ENCODE assay signal across 9 mouse cellular contexts in the genomic region with DNA sequence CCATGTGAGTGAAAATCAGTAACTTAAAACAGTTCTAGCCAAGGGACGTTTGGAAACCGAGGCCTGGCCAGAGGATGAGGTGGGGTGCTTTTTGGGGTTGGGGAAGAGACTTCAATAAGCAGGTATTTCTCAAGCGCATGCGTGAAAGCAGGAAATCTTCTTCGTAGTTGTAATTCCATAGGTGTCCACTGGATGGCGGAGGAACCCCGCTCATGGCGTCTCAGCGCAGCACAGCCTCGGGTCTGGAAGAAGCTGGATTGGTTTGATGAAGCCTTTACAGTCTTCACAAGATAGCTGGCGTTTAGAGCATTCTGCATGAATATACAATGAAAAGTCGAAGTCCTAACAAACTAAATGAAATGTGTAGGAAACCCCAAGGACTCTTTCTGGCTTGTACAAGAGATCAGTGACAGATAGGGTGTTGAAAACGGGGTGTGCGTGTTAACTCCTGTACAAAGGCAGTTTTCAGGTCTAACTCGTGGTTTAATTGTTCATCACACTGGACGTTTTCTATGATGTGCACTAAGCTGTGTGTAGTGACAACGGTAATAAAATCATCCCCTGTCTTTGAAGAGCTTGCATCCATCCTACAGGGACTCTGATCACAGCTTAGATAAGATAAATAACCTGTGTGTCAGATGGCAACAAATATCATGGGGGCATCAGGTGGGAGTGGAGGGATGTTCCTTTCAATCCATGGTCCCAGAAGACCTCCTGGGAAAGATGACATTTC.
DNase-seq lines count a peak whose midpoint lies in the region; ATAC-seq and TF ChIP-seq lines count a peak whose summit lies in the region.
"Had no signal": no experiment of that assay in that cellular context is flagged by ENCODE, and none has a peak within 500 bp of the region (broad histone marks: within the 10 kb centered on the region; RNA-seq: fewer than 3 reads in every experiment).

No protein-coding gene starts in this region.

- peak overlapping the region; percentile 47; the same call in 1 of the 2 replicates for H3K4me3 ChIP-seq in ES-Bruce4 (ENCODE audit: low read depth, low read length)
- H3K4me3 ChIP-seq in forebrain, embryonic 11.5 days (ENCODE audit: low read depth, low read length) = no peak overlapping the region
- H3K4me3 ChIP-seq in lung, postnatal 0 days (ENCODE audit: low read depth, low read length) = no peak overlapping the region
- H3K4me3 ChIP-seq: liver, embryonic 15.5 days had no signal

- no peaks in the 10 kb centered on the region for H3K9me3 ChIP-seq in ES-Bruce4 (replicated peaks; ENCODE audit: control insufficient read depth, insufficient read depth, low read length, poor library complexity, severe bottlenecking)
- no peaks in the 10 kb centered on the region for H3K9me3 ChIP-seq in forebrain, embryonic 11.5 days (ENCODE audit: control insufficient read depth, low read length)
- H3K9me3 ChIP-seq in lung, postnatal 0 days (ENCODE audit: low read length) = no peaks in the 10 kb centered on the region
- H3K9me3 ChIP-seq: liver, embryonic 15.5 days had no signal

- no peak for TF ChIP-seq EP300 in ES-Bruce4 (IDR thresholded peaks at IDR 0.05; ENCODE audit: insufficient read depth, low read depth, low read length)
- TF ChIP-seq EP300 in lung, postnatal 0 days (IDR thresholded peaks at IDR 0.05) = no peak

- WGBS in forebrain, embryonic 11.5 days = 22% methylated on average over 17 of the region's 17 CpGs
- WGBS in lung, postnatal 0 days = 12% methylated on average over 17 of the region's 17 CpGs

- H3K27me3 ChIP-seq in ES-Bruce4 (ENCODE audit: control insufficient read depth, insufficient read depth, low read length, poor library complexity, severe bottlenecking) = no peaks in the 10 kb centered on the region
- H3K27me3 ChIP-seq in forebrain, embryonic 11.5 days (ENCODE audit: control insufficient read depth, insufficient read depth, low read length) = no peaks in the 10 kb centered on the region
- H3K27me3 ChIP-seq in lung, postnatal 0 days (replicated peaks; ENCODE audit: insufficient read depth, low read length) = no peaks in the 10 kb centered on the region
- H3K27me3 ChIP-seq: liver, embryonic 15.5 days had no signal

- no peaks in the 10 kb centered on the region for H3K4me1 ChIP-seq in ES-Bruce4 (ENCODE audit: control insufficient read depth, insufficient read depth, low read length)
- H3K4me1 ChIP-seq in forebrain, embryonic 11.5 days (replicated peaks; ENCODE audit: control insufficient read depth, insufficient read depth, low read length) = no peaks in the 10 kb centered on the region
- H3K4me1 ChIP-seq in lung, postnatal 0 days (ENCODE audit: insufficient read depth, low read depth, low read length) = no peaks in the 10 kb centered on the region
- H3K4me1 ChIP-seq: liver, embryonic 15.5 days had no signal

- H3K4me2 ChIP-seq in forebrain, embryonic 11.5 days (ENCODE audit: low read depth, low read length, severe bottlenecking) = no peak overlapping the region
- no peak overlapping the region for H3K4me2 ChIP-seq in lung, postnatal 0 days (replicated peaks; ENCODE audit: low read depth, low read length)
- H3K4me2 ChIP-seq: liver, embryonic 15.5 days had no signal

- H3K9ac ChIP-seq in ES-Bruce4 (ENCODE audit: low read depth, poor library complexity, severe bottlenecking) = no peak overlapping the region; the same call in 1 of the 2 replicates
- H3K9ac ChIP-seq in forebrain, embryonic 11.5 days (ENCODE audit: low read length) = no peak overlapping the region
- no peak overlapping the region for H3K9ac ChIP-seq in lung, postnatal 0 days (replicated peaks; ENCODE audit: low read depth)
- H3K9ac ChIP-seq: liver, embryonic 15.5 days had no signal

- TF ChIP-seq CTCF in ES-Bruce4 (IDR thresholded peaks at IDR 0.05; ENCODE audit: low read depth, low read length) = peak; percentile 89
- TF ChIP-seq CTCF in lung, postnatal 0 days (IDR thresholded peaks at IDR 0.05) = peak; percentile 93

- TF ChIP-seq POLR2A in ES-Bruce4 (IDR thresholded peaks at IDR 0.05; ENCODE audit: insufficient read depth, low read length) = no peak

- DNase-seq in brain, embryonic 18.5 days (ENCODE audit: low read depth, low spot score) = peak; percentile 61
- peak; percentile 87 for DNase-seq in forebrain, embryonic 11.5 days (ENCODE audit: low spot score)
- DNase-seq in heart, postnatal 4 days = peak; percentile 87
- DNase-seq in layer of hippocampus, adult 18-20 months (ENCODE audit: low spot score in 2 of 2) = peak; percentile 86 to 93
- peak; percentile 89 for DNase-seq in lung, postnatal 0 days (ENCODE audit: low spot score)
- peak; percentile 81 for DNase-seq in ovary, postnatal 14 days (ENCODE audit: low spot score)
- DNase-seq in thymus, postnatal 14 days = peak; percentile 81

- peak; percentile 81 for ATAC-seq in forebrain, embryonic 11.5 days (replicated peaks; ENCODE audit: low FRiP score)
- ATAC-seq in lung, postnatal 0 days = peak; percentile 70

- no peak overlapping the region for H3K27ac ChIP-seq in ES-Bruce4 (ENCODE audit: insufficient read depth, low read length)
- H3K27ac ChIP-seq in forebrain, embryonic 11.5 days (ENCODE audit: low read depth, low read length) = no peak overlapping the region
- H3K27ac ChIP-seq in lung, postnatal 0 days (ENCODE audit: low read length) = no peak overlapping the region
- H3K27ac ChIP-seq: liver, embryonic 15.5 days had no signal

- no peaks in the 10 kb centered on the region for H3K36me3 ChIP-seq in ES-Bruce4 (ENCODE audit: control insufficient read depth, insufficient read depth, low read length, poor library complexity, severe bottlenecking)
- no peaks in the 10 kb centered on the region for H3K36me3 ChIP-seq in forebrain, embryonic 11.5 days (ENCODE audit: control insufficient read depth, insufficient read depth, low read length)
- no peaks in the 10 kb centered on the region for H3K36me3 ChIP-seq in lung, postnatal 0 days (ENCODE audit: insufficient read depth, low read length)
- H3K36me3 ChIP-seq: liver, embryonic 15.5 days had no signal
